Mouse (Mus musculus) cerebellum, adult (tissue): ENCODE measurements around the gene Ccdc78.
A peak's percentile ranks its signal among the peaks of the same experiment; 100 is the strongest.

Source experiments
- ATAC-seq: cut with Nextera tagmentation; 2 replicates; pipeline ENCODE4 v1.9.2; 2017; ENCODE audit warnings: mild to moderate bottlenecking, moderate library complexity, mixed read lengths; ENCODE audit not compliant: insufficient number of reproducible peaks, low FRiP score, low TSS enrichment

The Ccdc78 gene

GRCm38 (mm10) chr17:25808789-25809605 lies 22.6 kb downstream of the Ccdc78 start, which contains the start of gene Fbxl16:
Gene Fbxl16, plus strand, starts transcription at chr17:25809085.
- peak; percentile 78 for ATAC-seq

- peak; percentile 51 for ATAC-seq
These were observed 23.4 kb downstream of the Ccdc78 start for GRCm38 (mm10) chr17:25809606-25810340.

DNA sequence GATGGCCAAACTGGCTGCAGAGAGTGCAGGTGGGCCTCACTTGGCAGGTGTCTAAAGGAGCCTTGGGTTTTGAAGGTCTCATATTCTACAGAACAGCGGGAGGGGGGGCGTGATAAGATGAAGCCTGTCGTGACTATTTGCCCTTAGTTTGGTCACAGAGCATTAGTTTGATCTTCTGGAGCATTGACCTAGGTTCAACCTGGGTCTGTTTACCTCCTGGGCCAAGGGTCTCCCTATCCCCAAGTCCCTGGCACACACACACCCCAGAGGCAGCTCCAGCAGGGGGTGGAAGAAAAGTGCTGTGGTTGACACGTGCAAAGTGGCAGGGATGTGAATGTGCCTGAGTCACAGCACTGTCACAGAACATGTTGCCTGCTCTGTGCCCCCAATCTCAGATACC lies 24.5 kb downstream of the Ccdc78 start:
- no peak for ATAC-seq

- ATAC-seq: no peak
These were observed 27.1 kb downstream of the Ccdc78 start for GRCm38 (mm10) chr17:25813471-25813870.

DNA sequence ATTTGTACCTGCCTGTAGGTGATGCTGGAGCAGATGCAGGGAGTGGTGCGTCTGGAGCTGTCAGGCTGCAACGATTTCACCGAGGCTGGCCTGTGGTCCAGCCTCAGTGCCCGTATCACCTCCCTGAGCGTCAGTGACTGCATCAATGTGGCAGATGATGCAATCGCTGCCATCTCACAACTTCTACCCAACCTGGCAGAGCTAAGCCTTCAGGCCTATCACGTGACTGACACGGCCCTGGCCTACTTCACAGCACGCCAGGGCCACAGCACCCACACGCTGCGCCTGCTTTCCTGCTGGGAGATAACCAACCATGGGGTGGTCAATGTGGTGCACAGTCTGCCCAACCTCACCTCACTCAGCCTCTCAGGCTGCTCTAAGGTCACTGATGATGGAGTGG lies 31.3 kb downstream of the Ccdc78 start:
- no peak for ATAC-seq

- no peak for ATAC-seq
These were observed 32.7 kb downstream of the Ccdc78 start for GRCm38 (mm10) chr17:25818851-25819780.

DNA sequence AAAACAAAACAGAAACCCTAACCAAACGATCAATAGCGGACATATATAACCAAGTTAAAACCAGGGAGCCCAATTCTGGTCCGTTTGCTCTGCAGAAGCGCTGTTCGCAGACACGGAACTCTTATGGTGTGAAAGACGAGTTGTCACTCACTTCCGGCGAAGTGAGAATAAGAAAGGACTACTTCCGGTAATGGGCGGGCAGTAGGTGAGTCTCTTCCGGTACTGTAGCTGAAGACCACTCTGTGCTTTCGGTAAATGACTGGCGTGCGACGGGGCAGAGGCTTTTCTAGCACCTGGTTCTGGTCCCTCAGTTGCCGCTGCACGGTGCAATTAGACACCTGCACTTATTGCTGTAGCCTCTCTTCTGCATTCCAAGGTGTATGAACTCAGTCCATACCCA lies 37.1 kb downstream of the Ccdc78 start, which contains the start of gene Wdr24:
Gene Wdr24, plus strand, starts transcription at position 176 of the 400 bp plus-strand sequence.
- peak; percentile 68; the same call in 1 of the 2 replicates for ATAC-seq

DNA sequence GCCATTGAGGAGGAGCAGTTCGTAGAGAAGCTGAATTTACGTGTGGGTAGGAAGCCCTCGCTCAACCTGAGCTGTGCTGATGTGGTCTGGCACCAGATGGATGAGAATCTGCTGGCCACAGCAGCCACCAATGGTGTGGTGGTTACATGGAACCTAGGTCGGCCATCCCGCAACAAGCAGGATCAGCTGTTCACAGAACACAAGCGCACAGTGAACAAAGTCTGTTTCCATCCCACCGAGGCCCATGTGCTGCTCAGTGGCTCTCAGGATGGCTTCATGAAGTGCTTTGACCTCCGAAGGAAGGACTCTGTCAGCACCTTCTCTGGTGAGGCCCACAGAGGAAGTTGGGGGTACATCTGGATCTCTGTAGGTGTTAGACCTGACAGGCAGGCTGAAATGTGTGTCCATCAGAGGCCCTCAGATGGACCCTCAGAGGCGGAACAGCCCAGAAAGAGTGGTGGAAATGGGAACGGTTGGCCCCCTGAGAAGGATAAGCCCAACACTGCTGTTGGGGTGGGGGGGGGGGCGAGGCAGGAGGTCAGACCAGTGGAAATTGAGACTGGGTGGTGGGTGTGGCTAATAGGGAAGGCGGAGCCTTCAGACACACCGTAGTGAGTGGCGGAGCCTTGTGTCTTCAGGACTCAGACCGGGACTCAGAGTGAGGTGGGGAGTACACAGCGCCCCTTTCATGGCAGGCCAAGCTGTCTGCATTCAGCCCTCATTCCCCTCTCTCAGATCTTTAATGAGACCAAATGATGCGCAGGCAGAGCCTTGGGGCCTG lies 38.2 kb downstream of the Ccdc78 start:
- no peak for ATAC-seq

GRCm38 (mm10) chr17:25825311-25825710 lies 38.9 kb downstream of the Ccdc78 start:
- ATAC-seq: no peak

GRCm38 (mm10) chr17:25825984-25826570 lies 39.7 kb downstream of the Ccdc78 start:
- no peak for ATAC-seq

DNA sequence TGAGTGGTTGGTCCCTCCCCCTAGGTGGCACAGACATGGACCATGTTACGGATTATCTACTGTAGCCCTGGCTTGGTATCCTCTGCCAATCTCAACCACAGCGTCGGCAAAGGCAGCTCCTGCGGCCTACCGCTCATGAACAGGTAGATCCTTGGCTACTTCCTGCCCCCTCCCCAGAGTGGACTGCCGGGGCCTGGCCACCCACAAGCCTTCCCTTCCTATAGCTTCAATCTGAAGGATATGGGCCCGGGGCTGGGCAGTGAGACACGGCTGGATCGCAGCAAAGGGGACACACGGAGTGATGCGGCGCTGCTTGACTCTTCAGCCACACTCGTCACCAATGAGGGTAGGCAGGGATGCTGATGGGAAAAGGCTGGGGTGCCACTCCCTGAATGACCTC lies 40.6 kb downstream of the Ccdc78 start:
- no peak for ATAC-seq

DNA sequence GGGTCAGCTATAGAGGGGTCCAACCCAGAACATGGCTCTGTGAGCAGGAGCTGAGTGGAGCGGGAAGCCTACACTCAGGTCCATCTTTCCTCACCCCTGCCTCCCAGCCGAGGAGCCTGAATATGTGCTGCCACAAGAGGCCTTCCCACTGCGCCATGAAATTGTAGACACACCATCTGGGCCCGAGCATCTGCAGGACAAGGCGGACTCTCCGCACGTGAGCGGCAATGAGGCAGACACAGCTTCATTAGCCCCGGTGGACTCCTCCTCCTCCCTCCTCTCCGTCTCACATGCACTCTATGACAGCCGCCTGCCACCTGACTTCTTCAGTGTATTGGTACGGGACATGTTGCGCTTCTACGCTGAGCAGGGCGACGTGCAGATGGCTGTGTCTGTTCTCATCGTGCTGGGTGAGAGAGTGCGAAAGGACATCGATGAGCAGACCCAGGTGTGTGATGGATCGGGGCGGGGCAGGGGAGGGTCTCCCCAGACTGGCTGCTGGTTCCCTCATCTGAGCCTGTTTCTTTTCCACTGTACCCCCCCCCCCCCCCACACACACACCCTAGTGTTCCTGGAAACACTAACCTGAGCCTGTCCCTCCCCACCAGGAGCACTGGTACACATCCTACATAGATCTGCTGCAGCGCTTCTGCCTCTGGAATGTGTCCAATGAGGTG lies 41.3 kb downstream of the Ccdc78 start:
- ATAC-seq: no peak

DNA sequence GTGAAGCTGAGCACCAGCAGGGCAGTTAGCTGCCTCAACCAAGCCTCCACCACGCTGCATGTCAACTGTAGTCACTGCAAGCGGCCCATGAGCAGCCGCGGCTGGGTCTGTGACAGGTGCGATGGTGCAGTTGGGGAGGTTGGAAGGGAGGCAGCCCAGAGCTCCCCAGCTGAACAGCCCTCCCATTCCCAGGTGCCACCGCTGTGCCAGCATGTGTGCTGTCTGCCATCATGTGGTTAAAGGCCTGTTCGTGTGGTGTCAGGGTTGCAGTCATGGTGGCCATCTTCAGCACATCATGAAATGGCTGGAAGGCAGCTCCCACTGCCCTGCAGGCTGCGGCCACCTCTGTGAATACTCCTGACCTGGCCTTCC lies 41.8 kb downstream of the Ccdc78 start:
- ATAC-seq: no peak

DNA sequence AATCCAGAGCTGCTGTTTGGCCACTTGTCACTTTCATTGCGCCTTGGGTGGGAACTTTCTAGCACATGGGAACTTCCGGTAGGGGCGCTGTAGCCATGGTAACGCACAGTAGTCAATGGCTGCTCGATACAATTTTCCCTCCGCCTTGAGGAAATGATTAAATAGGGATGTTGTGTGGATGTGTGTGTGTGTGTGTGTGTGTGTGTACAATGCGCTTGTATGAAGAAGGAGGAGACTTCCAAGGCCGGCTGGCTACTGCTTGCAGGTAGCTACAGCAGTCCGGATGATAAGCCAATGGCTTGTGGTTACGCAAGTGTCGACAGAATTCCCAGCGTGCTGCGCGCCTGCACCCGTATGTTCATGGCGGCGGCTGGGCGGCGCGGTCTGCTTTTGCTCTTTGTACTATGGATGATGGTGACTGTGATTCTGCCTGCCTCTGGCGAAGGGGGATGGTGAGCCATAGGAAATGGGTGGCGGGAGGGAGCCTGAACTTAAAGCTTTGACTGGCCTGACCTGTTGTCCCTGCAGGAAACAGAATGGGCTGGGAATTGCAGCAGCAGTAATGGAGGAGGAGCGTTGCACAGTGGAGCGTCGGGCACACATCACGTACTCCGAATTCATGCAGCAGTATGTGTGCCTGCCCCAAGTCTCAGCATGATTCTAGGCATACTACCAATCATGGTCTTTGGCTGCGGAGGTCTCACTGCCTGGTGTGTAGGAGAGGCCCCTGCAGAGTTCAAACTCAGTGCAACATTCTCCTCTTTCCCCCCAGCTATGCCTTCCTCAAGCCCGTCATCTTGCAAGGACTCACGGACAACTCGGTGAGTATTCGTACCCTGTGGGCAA lies 42.6 kb downstream of the Ccdc78 start, which contains the start of gene Jmjd8:
Gene Jmjd8, plus strand, starts transcription at position 156 of the 846 bp plus-strand sequence.
- ATAC-seq: peak; percentile 27; the same call in 1 of the 2 replicates

GRCm38 (mm10) chr17:25829558-25830017 lies 43.2 kb downstream of the Ccdc78 start:
- no peak for ATAC-seq

GRCm38 (mm10) chr17:25830200-25830753 lies 43.9 kb downstream of the Ccdc78 start:
- no peak for ATAC-seq

GRCm38 (mm10) chr17:25830806-25831431 lies 44.5 kb downstream of the Ccdc78 start:
- no peak for ATAC-seq
